Mouse (Mus musculus): Measurements from ENCODE around the gene Nanos2.

- TF ChIP-seq CTCF (IDR thresholded peaks at IDR 0.05; ENCODE audit: low read depth) (no peak), EP300 (IDR thresholded peaks at IDR 0.05; ENCODE audit: low read depth) (no peak)
Observed at GRCm38 (mm10) chr7:18978381-18978780, 8.8 kb upstream of the Nanos2 start.
